8 mouse cellular contexts compared by ENCODE assay signal in the genomic region with DNA sequence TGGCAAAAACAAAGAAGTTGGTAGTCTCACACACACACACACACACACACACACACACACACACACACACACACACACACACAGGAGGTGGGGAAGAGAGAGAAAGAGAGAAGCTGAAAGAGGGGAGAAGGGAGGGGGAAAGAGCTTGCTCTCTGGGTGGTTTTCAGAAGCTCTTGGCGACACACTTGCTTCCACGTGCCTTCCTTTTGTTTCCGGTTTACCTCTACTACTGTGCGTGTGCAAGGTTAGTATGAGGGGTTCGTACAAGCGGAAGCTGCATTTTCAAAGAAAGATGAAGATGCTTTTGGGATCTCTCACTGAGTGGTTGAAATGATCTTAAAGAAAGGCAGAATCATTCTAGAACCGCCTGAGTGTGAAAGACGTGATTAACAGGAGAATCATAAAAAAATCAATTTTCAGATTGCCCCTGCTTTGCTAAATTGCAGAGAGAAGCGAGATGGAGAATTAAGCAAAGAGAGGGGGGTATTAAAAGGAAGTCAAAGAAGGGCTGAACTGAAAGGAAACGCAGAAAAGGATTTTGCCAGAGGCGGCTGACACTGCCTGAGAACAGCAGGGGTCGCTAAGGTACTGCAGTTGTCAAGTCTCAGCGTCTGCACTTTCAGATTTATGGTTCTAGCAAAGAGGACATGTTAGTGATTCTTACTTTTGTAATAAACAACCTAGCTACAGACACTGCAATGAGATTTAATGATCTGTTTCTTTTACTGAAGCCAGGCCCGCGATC.
DNase-seq lines count a peak whose midpoint lies in the region; ATAC-seq and TF ChIP-seq lines count a peak whose summit lies in the region.

No protein-coding gene starts in this region.

- H3K4me1 ChIP-seq in ES-Bruce4 (ENCODE audit: control insufficient read depth, insufficient read depth, low read length): no peaks in the 10 kb centered on the region
- H3K4me1 ChIP-seq in embryonic fibroblast, embryonic 13.5 days (ENCODE audit: control insufficient read depth, insufficient read depth, low read length): no peaks in the 10 kb centered on the region
- no peaks in the 10 kb centered on the region for H3K4me1 ChIP-seq in hindbrain, embryonic 11.5 days (replicated peaks; ENCODE audit: control insufficient read depth, insufficient read depth, low read length)

- TF ChIP-seq POLR2A in ES-Bruce4 (IDR thresholded peaks at IDR 0.05; ENCODE audit: insufficient read depth, low read length): no peak
- TF ChIP-seq POLR2A in embryonic fibroblast, embryonic 13.5 days (IDR thresholded peaks at IDR 0.05; ENCODE audit: low read depth, low read length): no peak

- no peaks in the 10 kb centered on the region for H3K9me3 ChIP-seq in ES-Bruce4 (replicated peaks; ENCODE audit: control insufficient read depth, insufficient read depth, low read length, poor library complexity, severe bottlenecking)
- no peaks in the 10 kb centered on the region for H3K9me3 ChIP-seq in hindbrain, embryonic 11.5 days (ENCODE audit: control insufficient read depth, low read length)

- TF ChIP-seq CTCF in ES-Bruce4 (IDR thresholded peaks at IDR 0.05; ENCODE audit: low read depth, low read length): peak; percentile 74
- peak; percentile 61; the same call in 1 of the 2 replicates for TF ChIP-seq CTCF in embryonic fibroblast, embryonic 13.5 days (IDR thresholded peaks at IDR 0.05; ENCODE audit: borderline replicate concordance, insufficient read depth, low read length)

- peaks cover 1% of the 10 kb centered on the region; the same call in 1 of the 2 replicates for H3K27me3 ChIP-seq in ES-Bruce4 (ENCODE audit: control insufficient read depth, insufficient read depth, low read length, poor library complexity, severe bottlenecking)
- no peaks in the 10 kb centered on the region for H3K27me3 ChIP-seq in hindbrain, embryonic 11.5 days (ENCODE audit: control insufficient read depth, insufficient read depth, low read length)

- H3K4me2 ChIP-seq in hindbrain, embryonic 11.5 days (replicated peaks; ENCODE audit: low read depth, low read length): no peak overlapping the region

- DNase-seq in adrenal gland, postnatal 25 days: peak; percentile 43
- peak; percentile 84 for DNase-seq in hindbrain, embryonic 11.5 days (ENCODE audit: low spot score)
- peak; percentile 64 for DNase-seq in layer of hippocampus, adult 9-10 months (ENCODE audit: low spot score)
- peak; percentile 39 for DNase-seq in lung, postnatal 14 days
- DNase-seq in right cerebral cortex, postnatal 14 days: peak; percentile 66
- DNase-seq in natural killer cell, adult 2 months (ENCODE audit: low spot score in 2 of 2): no peak

- ATAC-seq in hindbrain, embryonic 11.5 days (ENCODE audit: low FRiP score): peak; percentile 75

- no peak for TF ChIP-seq EP300 in ES-Bruce4 (IDR thresholded peaks at IDR 0.05; ENCODE audit: insufficient read depth, low read depth, low read length)

- no peak overlapping the region for H3K27ac ChIP-seq in ES-Bruce4 (ENCODE audit: insufficient read depth, low read length)
- H3K27ac ChIP-seq in embryonic fibroblast, embryonic 13.5 days (ENCODE audit: insufficient read depth, low read length): no peak overlapping the region
- no peak overlapping the region for H3K27ac ChIP-seq in hindbrain, embryonic 11.5 days (ENCODE audit: low read depth, low read length)

- 19% methylated on average over 15 of the region's 15 CpGs for WGBS in hindbrain, embryonic 11.5 days

- no peak overlapping the region for H3K4me3 ChIP-seq in ES-Bruce4 (ENCODE audit: low read depth, low read length)
- H3K4me3 ChIP-seq in embryonic fibroblast, embryonic 13.5 days (ENCODE audit: insufficient read depth, low read length): no peak overlapping the region
- H3K4me3 ChIP-seq in hindbrain, embryonic 11.5 days (ENCODE audit: low read depth, low read length): no peak overlapping the region

- H3K36me3 ChIP-seq in ES-Bruce4 (ENCODE audit: control insufficient read depth, insufficient read depth, low read length, poor library complexity, severe bottlenecking): no peaks in the 10 kb centered on the region
- H3K36me3 ChIP-seq in hindbrain, embryonic 11.5 days (ENCODE audit: control insufficient read depth, insufficient read depth, low read length): no peaks in the 10 kb centered on the region

- H3K9ac ChIP-seq in ES-Bruce4 (ENCODE audit: low read depth, poor library complexity, severe bottlenecking): no peak overlapping the region
- H3K9ac ChIP-seq in hindbrain, embryonic 11.5 days (ENCODE audit: low read depth, low read length): no peak overlapping the region

Comparison
In these comparisons a context has a peak if more than half of its experiments do, and no peak if none do; other contexts are left out.
1. DNase-seq: peak in adrenal gland, postnatal 25 days (single experiment), hindbrain, embryonic 11.5 days (single experiment), layer of hippocampus, adult 9-10 months (single experiment), lung, postnatal 14 days (single experiment) and right cerebral cortex, postnatal 14 days (single experiment); none in natural killer cell, adult 2 months (0 of 2).